Mouse (Mus musculus) lung, postnatal 0 days (tissue): ENCODE results near the gene Thoc7.

Source experiments
- CTCF ChIP-seq: IDR thresholded peaks from 2 replicates; pipeline ENCODE4 v1.5.1; 2016; ENCODE audit warnings: antibody characterized with exemption, mild to moderate bottlenecking
- EP300 ChIP-seq: IDR thresholded peaks from 2 replicates; pipeline ENCODE4 v1.6.1; 2016; ENCODE audit warnings: antibody characterized with exemption, mild to moderate bottlenecking, control low read depth

- TF ChIP-seq EP300 (no peak), CTCF (no peak)
Measured at GRCm38 (mm10) chr14:13963527-13963926, 1.9 kb upstream of the Thoc7 start.
